Mouse (Mus musculus): ENCODE measurements around the gene Cdc37l1. TPM values are rescaled to one million over a fixed set of nuclear protein-coding genes. Genes with fewer than 3 reads are reported as not detected.
A peak's percentile ranks its signal among the peaks of the same experiment; 100 is the strongest.

Cdc37l1 gene
- polyA plus RNA-seq, 1 experiment from 2014 or later, result 19.7 TPM

DNA sequence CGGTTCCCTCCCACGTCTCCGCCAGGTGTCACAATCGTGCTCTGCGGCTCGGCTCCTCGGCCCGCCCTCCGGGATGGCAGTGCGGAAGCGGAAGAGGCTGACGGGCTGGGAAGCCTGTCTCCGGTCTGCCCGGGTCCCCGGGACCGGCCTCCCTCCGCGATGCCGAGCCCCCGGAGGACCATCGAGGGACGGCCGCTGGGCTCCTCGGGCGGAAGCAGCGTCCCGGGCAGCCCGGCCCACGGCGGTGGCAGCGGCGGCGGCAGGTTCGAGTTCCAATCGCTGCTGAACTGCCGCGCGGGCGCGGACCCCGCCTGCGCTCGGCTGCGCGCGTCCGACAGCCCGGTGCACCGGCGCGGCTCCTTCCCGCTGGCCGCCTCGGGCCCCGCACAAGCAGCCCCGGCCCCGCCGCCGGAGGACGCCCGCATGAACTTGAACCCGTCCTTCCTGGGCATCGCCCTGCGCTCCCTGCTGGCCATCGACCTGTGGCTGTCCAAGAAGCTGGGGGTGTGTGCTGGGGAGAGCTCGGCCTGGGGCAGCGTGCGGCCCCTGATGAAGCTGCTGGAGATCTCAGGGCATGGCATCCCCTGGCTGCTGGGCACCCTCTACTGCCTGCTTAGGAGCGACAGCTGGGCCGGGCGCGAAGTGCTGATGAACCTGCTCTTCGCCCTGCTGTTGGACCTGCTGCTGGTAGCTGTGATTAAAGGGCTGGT lies 26.2 kb upstream of the Cdc37l1 start, which contains the start of gene Plpp6:
Plpp6 (plus strand) TSS at position 112 of the 710 bp plus-strand sequence.
- peak within 1 kb of the TSS; percentile 92 for H3K27ac ChIP-seq (ENCODE audit: low read depth, low read length)

DNA sequence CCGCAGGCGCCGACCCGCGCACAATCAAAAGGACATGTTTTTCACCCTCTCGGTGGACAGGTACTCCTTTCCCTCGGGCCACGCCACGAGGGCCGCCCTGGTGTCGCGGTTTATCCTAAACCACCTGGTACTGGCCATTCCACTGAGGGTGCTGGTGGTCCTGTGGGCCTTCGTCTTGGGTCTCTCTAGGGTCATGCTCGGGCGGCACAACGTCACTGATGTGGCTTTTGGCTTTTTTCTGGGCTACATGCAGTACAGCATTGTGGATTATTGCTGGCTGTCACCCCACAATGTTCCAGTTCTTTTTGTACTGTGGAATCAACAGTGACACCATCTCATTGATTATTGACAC lies 25.6 kb upstream of the Cdc37l1 start:
- ATAC-seq, result no peak; the same call in 1 of the 2 replicates
- H3K36me3 ChIP-seq (ENCODE audit: control insufficient read depth, insufficient read depth), result no peaks in the 10 kb centered on the region
- H3K4me2 ChIP-seq (replicated peaks; ENCODE audit: low read depth), result peak overlapping the region; percentile 93
- peak overlapping the region; percentile 84 for H3K9ac ChIP-seq (ENCODE audit: low read depth, low read length)
- no peak for TF ChIP-seq CTCF (IDR thresholded peaks at IDR 0.05; ENCODE audit: low read depth)
- H3K27me3 ChIP-seq (replicated peaks; ENCODE audit: control insufficient read depth, insufficient read depth, low read length), result no peaks in the 10 kb centered on the region
- no peak overlapping the region; the same call in 1 of the 2 replicates for H3K27ac ChIP-seq (ENCODE audit: low read depth, low read length)
- H3K9me3 ChIP-seq (ENCODE audit: control insufficient read depth), result no peaks in the 10 kb centered on the region
- WGBS, result 8% methylated on average over 16 of the region's 16 CpGs
- no peaks in the 10 kb centered on the region for H3K4me1 ChIP-seq (replicated peaks; ENCODE audit: control insufficient read depth, insufficient read depth, low read length)
- H3K4me3 ChIP-seq (ENCODE audit: low read depth, low read length), result peak overlapping the region; percentile 87

More for the DNA sequence above, 26.2 kb upstream of the Cdc37l1 start, which contains the start of gene Plpp6:
- under 1% methylated on average over 41 of the region's 73 CpGs for WGBS
- peak; percentile 78 for TF ChIP-seq CTCF (IDR thresholded peaks at IDR 0.05; ENCODE audit: low read depth)
- Histone ChIP-seq H3K27me3 (replicated peaks; ENCODE audit: control insufficient read depth, insufficient read depth, low read length) (no peaks in the 10 kb centered on the region), H3K4me2 (replicated peaks; ENCODE audit: low read depth) (peak within 1 kb of the TSS; percentile 93), H3K4me1 (replicated peaks; ENCODE audit: control insufficient read depth, insufficient read depth, low read length) (no peaks in the 10 kb centered on the region), H3K36me3 (ENCODE audit: control insufficient read depth, insufficient read depth) (no peaks in the 10 kb centered on the region), H3K9ac (ENCODE audit: low read depth, low read length) (peak within 1 kb of the TSS; percentile 84), H3K4me3 (ENCODE audit: low read depth, low read length) (peak within 1 kb of the TSS; percentile 87), H3K9me3 (ENCODE audit: control insufficient read depth) (no peaks in the 10 kb centered on the region)
- peak; percentile 91 for ATAC-seq

DNA sequence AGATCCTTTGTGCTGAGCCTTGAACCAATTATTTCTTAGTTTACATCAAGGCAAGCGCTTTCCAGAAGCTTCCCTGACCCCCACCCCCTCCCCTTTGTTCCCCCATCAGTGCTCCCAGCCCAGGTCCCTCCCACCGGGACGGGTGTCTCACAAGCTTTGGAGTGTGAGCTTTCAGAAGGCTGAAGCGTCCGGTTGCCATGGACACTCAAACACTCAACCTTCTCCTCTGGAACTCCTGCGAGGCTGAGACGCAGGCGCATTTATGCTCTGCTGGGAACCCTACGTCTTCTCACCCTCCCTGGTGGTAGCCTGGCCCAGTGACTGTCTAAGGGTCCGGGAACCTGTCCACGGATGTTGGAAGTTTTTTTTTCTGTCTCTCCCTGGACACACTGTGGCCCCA lies 22.5 kb upstream of the Cdc37l1 start, which contains the start of gene 4430402I18Rik:
4430402I18Rik (minus strand) TSS at position 149 of the 400 bp plus-strand sequence.
- Histone ChIP-seq H3K4me2 (replicated peaks; ENCODE audit: low read depth) (no peak within 1 kb of the TSS), H3K27ac (ENCODE audit: low read depth, low read length) (no peak within 1 kb of the TSS), H3K9me3 (ENCODE audit: control insufficient read depth) (no peaks in the 10 kb centered on the region), H3K4me3 (ENCODE audit: low read depth, low read length) (no peak within 1 kb of the TSS), H3K27me3 (replicated peaks; ENCODE audit: control insufficient read depth, insufficient read depth, low read length) (no peaks in the 10 kb centered on the region), H3K4me1 (replicated peaks; ENCODE audit: control insufficient read depth, insufficient read depth, low read length) (no peaks in the 10 kb centered on the region), H3K9ac (ENCODE audit: low read depth, low read length) (no peak within 1 kb of the TSS), H3K36me3 (ENCODE audit: control insufficient read depth, insufficient read depth) (no peaks in the 10 kb centered on the region)
- no peak for TF ChIP-seq CTCF (IDR thresholded peaks at IDR 0.05; ENCODE audit: low read depth)
- ATAC-seq, result no peak
- WGBS, result 20% methylated on average over 11 of the region's 11 CpGs

DNA sequence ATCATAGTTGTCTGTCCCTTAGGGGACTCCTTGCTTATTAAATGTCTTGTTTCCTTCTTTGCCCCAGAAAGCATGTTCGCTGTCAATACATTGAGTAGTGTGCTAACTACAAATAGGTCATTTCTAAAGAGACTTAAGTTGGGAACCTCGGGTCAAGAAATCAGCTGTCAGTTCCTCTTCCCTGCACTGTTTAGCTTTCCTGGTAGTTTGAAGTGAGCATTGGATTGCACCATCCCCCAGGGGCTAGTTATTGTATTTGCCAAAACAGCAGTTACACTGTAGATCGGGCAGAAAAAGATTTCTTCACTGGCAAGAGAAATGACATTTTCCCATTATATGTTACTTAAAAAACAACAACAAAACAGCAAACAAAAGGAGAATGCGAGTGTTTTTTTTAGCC lies 22.0 kb upstream of the Cdc37l1 start:
- Histone ChIP-seq H3K9me3 (ENCODE audit: control insufficient read depth) (no peaks in the 10 kb centered on the region), H3K4me3 (ENCODE audit: low read depth, low read length) (no peak overlapping the region), H3K4me1 (replicated peaks; ENCODE audit: control insufficient read depth, insufficient read depth, low read length) (no peaks in the 10 kb centered on the region), H3K27me3 (replicated peaks; ENCODE audit: control insufficient read depth, insufficient read depth, low read length) (no peaks in the 10 kb centered on the region), H3K4me2 (replicated peaks; ENCODE audit: low read depth) (no peak overlapping the region), H3K9ac (ENCODE audit: low read depth, low read length) (no peak overlapping the region), H3K36me3 (ENCODE audit: control insufficient read depth, insufficient read depth) (no peaks in the 10 kb centered on the region), H3K27ac (ENCODE audit: low read depth, low read length) (no peak overlapping the region)
- no peak for TF ChIP-seq CTCF (IDR thresholded peaks at IDR 0.05; ENCODE audit: low read depth)
- no peak for ATAC-seq
- 78% methylated on average over 4 of the region's 4 CpGs for WGBS

DNA sequence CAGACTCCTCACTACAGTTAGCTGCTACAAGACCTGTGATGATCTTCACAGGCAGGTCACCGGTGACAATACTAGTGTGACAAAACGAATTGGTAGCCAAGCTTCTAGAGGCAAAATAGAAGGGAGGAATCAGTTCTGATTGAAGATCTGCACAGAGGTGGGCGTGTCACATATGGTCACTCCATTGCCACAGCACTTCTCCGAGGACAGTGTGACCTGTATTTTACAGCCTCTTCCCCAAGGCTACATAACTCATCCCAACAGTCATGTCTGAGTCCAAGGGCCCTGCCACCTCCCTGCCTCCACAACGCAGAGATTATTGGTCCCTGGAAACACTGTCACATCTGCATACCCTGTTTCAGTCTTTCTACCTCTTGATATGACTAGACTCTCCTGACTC lies 20.9 kb upstream of the Cdc37l1 start:
- TF ChIP-seq CTCF (IDR thresholded peaks at IDR 0.05; ENCODE audit: low read depth), result no peak
- no peak overlapping the region for H3K4me3 ChIP-seq (ENCODE audit: low read depth, low read length)
- no peak overlapping the region for H3K9ac ChIP-seq (ENCODE audit: low read depth, low read length)
- H3K4me2 ChIP-seq (replicated peaks; ENCODE audit: low read depth), result no peak overlapping the region
- WGBS, result 83% methylated on average over 5 of the region's 5 CpGs
- H3K27ac ChIP-seq (ENCODE audit: low read depth, low read length), result no peak overlapping the region
- H3K9me3 ChIP-seq (ENCODE audit: control insufficient read depth), result no peaks in the 10 kb centered on the region
- no peaks in the 10 kb centered on the region for H3K4me1 ChIP-seq (replicated peaks; ENCODE audit: control insufficient read depth, insufficient read depth, low read length)
- ATAC-seq, result no peak
- H3K36me3 ChIP-seq (ENCODE audit: control insufficient read depth, insufficient read depth), result no peaks in the 10 kb centered on the region
- no peaks in the 10 kb centered on the region for H3K27me3 ChIP-seq (replicated peaks; ENCODE audit: control insufficient read depth, insufficient read depth, low read length)

DNA sequence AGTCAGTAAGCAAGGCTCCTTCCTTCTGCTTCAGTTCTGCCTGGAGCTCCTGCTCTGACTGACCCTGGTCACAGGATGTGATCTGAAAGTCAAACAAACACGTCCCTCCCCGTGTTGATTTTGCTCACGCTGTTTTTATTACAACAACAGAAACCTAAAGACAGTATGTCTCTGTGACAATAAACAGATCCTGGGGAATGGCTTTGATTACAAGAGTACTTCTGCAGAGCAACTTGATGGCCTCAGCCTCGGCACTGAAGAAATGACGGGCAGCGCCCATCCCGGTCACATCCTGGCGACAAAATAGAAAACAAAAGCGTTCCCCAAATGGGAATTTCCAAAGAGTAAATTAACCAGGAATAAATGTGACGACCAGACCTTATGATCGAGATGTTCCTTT lies 19.9 kb upstream of the Cdc37l1 start:
- no peaks in the 10 kb centered on the region for H3K4me1 ChIP-seq (replicated peaks; ENCODE audit: control insufficient read depth, insufficient read depth, low read length)
- H3K9me3 ChIP-seq (ENCODE audit: control insufficient read depth), result no peaks in the 10 kb centered on the region
- no peak for ATAC-seq
- H3K4me3 ChIP-seq (ENCODE audit: low read depth, low read length), result no peak overlapping the region
- H3K27me3 ChIP-seq (replicated peaks; ENCODE audit: control insufficient read depth, insufficient read depth, low read length), result no peaks in the 10 kb centered on the region
- no peaks in the 10 kb centered on the region for H3K36me3 ChIP-seq (ENCODE audit: control insufficient read depth, insufficient read depth)
- H3K27ac ChIP-seq (ENCODE audit: low read depth, low read length), result no peak overlapping the region
- H3K9ac ChIP-seq (ENCODE audit: low read depth, low read length), result no peak overlapping the region
- no peak for TF ChIP-seq CTCF (IDR thresholded peaks at IDR 0.05; ENCODE audit: low read depth)
- H3K4me2 ChIP-seq (replicated peaks; ENCODE audit: low read depth), result no peak overlapping the region
- WGBS, result 41% methylated on average over 11 of the region's 11 CpGs

All from intestine, postnatal 0 days (tissue).